Mouse (Mus musculus) cerebellum, postnatal 10 days (tissue): Measurements from ENCODE around the gene Cenpe.

Experiments
- DNase-seq, 2 experiments: peaks; one replicate each; pipeline ENCODE4 v3.0.0; 2021; ENCODE audit warnings: mixed read lengths in 2 of 2

Cenpe gene

GRCm38 (mm10) chr3:135281701-135282100 lies 69.4 kb downstream of the Cenpe start:
- no peak for DNase-seq

- DNase-seq: no peak
These were observed 72.9 kb downstream of the Cenpe start for GRCm38 (mm10) chr3:135285256-135285655.

GRCm38 (mm10) chr3:135285807-135286206 lies 73.5 kb downstream of the Cenpe start:
- no peak for DNase-seq

- DNase-seq: no peak
These were observed 75.9 kb downstream of the Cenpe start for GRCm38 (mm10) chr3:135288138-135288750.

GRCm38 (mm10) chr3:135289148-135289547 lies 76.8 kb downstream of the Cenpe start:
- DNase-seq: no peak

- DNase-seq: peak; percentile 76 to 78
These were observed 78.0 kb downstream of the Cenpe start for GRCm38 (mm10) chr3:135290249-135290894.

- DNase-seq: peak; percentile 52 to 57
These were observed 81.4 kb downstream of the Cenpe start for GRCm38 (mm10) chr3:135293703-135294102.

- DNase-seq: no peak
These were observed 83.2 kb downstream of the Cenpe start for GRCm38 (mm10) chr3:135295559-135295958.

GRCm38 (mm10) chr3:135298560-135298959 lies 86.2 kb downstream of the Cenpe start:
- DNase-seq: no peak

GRCm38 (mm10) chr3:135300081-135300480 lies 87.7 kb downstream of the Cenpe start:
- DNase-seq: peak; percentile 47 to 64

GRCm38 (mm10) chr3:135304060-135304459 lies 91.7 kb downstream of the Cenpe start:
- peak; percentile 28 to 34 for DNase-seq

GRCm38 (mm10) chr3:135304566-135304965 lies 92.2 kb downstream of the Cenpe start:
- DNase-seq: no peak

- peak; percentile 50 to 58 for DNase-seq
These were observed 95.3 kb downstream of the Cenpe start, which contains the start of gene Slc9b2 for GRCm38 (mm10) chr3:135307411-135308259. TSS of gene Slc9b2 (plus strand) at chr3:135307700.

GRCm38 (mm10) chr3:135312916-135313491 lies 100.7 kb downstream of the Cenpe start:
- DNase-seq: no peak

- no peak for DNase-seq
These were observed 101.4 kb downstream of the Cenpe start for GRCm38 (mm10) chr3:135313727-135314126.

GRCm38 (mm10) chr3:135314811-135315210 lies 102.5 kb downstream of the Cenpe start:
- no peak for DNase-seq

GRCm38 (mm10) chr3:135315720-135316425 lies 103.5 kb downstream of the Cenpe start:
- DNase-seq: no peak

GRCm38 (mm10) chr3:135318331-135318730 lies 106.0 kb downstream of the Cenpe start:
- no peak for DNase-seq
